Mouse (Mus musculus) limb, embryonic 14.5 days (tissue): ENCODE measurements at regions not wholly inside any gene's neighbourhood (a gene's known extent, or its start where the extent isn't known, plus 50 kb on each side); places are given as distances from the start of the nearest gene placed in this dataset.

Source experiments
- ATAC-seq: fragments of 200-750 bp; cut with Nextera tagmentation; 2 replicates; pipeline ENCODE4 v1.8.0; 2017; ENCODE audit warnings: low read depth, moderate number of reproducible peaks, moderate TSS enrichment; ENCODE audit not compliant: low FRiP score
- DNase-seq: peaks from one replicate; pipeline ENCODE4 v3.0.0-alpha.2; 2015; ENCODE audit warnings: low spot score
- H3K27ac ChIP-seq: fragments of 300-500 bp; sonication (generic); replicated peaks from 2 replicates; pipeline ENCODE4 v1.5.1; 2014; ENCODE audit warnings: low read depth, mild to moderate bottlenecking, low read length, moderate library complexity, mixed read lengths
- H3K27me3 ChIP-seq: fragments of 300-500 bp; sonication (generic); 2 replicates; pipeline ENCODE4 v1.6.1; 2014; ENCODE audit warnings: low read length, mixed read lengths; ENCODE audit not compliant: control insufficient read depth, insufficient read depth
- H3K36me3 ChIP-seq: fragments of 300-500 bp; sonication (generic); 2 replicates; pipeline ENCODE4 v1.6.1; 2014; ENCODE audit warnings: mild to moderate bottlenecking, low read length, moderate library complexity, mixed read lengths; ENCODE audit not compliant: control insufficient read depth, insufficient read depth
- H3K4me1 ChIP-seq: fragments of 300-500 bp; sonication (generic); 2 replicates; pipeline ENCODE4 v1.6.1; 2014; ENCODE audit warnings: antibody characterized with exemption, low read length, mixed read lengths; ENCODE audit not compliant: control insufficient read depth, insufficient read depth
- H3K4me2 ChIP-seq: fragments of 300-500 bp; sonication (generic); replicated peaks from 2 replicates; pipeline ENCODE4 v1.6.1; 2014; ENCODE audit warnings: low read depth, mild to moderate bottlenecking, low read length, moderate library complexity; ENCODE audit not compliant: severe bottlenecking
- H3K4me3 ChIP-seq: fragments of 300-500 bp; sonication (generic); replicated peaks from 2 replicates; pipeline ENCODE4 v1.5.1; 2014; ENCODE audit warnings: low read length
- H3K9ac ChIP-seq: fragments of 300-500 bp; sonication (generic); 2 replicates; pipeline ENCODE4 v1.6.1; 2014; ENCODE audit warnings: mild to moderate bottlenecking, low read depth, low read length, moderate library complexity; ENCODE audit not compliant: severe bottlenecking
- H3K9me3 ChIP-seq: fragments of 300-500 bp; sonication (generic); 2 replicates; pipeline ENCODE4 v1.6.1; 2016; ENCODE audit warnings: low read length; ENCODE audit not compliant: control insufficient read depth
- POLR2A ChIP-seq: fragments of 200-500 bp; IDR thresholded peaks from 2 replicates; pipeline ENCODE4 v1.8.0; 2012; ENCODE audit warnings: inconsistent platforms, mild to moderate bottlenecking, moderate library complexity, borderline replicate concordance; ENCODE audit not compliant: insufficient read depth, insufficient read length; ENCODE audit errors: extremely low read depth
- WGBS: fragments of 180-500 bp; shearing (Covaris S2); extraction: QIAGEN DNeasy Blood & Tissue Kit; methylation state at CpG from one replicate; pipeline ENCODE4 v1.1.7; 2014; 5-methylcytosine and 5-hydroxymethylcytosine counted together

- DNase-seq = no peak
- no peak for TF ChIP-seq POLR2A
- no peak overlapping the region for H3K4me2 ChIP-seq
Measured at GRCm38 (mm10) chr13:102545845-102546615, 147.3 kb upstream of the Cd180 start.

GRCm38 (mm10) chr13:102548252-102548651 lies 145.1 kb upstream of the Cd180 start:
- no peak for TF ChIP-seq POLR2A
- Histone ChIP-seq H3K9me3 (no peaks in the 10 kb centered on the region), H3K36me3 (no peaks in the 10 kb centered on the region), H3K27ac (no peak overlapping the region), H3K4me2 (no peak overlapping the region), H3K27me3 (0 out of 2 replicates have a peak, but pooled peaks cover 5% of the 10 kb centered on the region), H3K4me3 (no peak overlapping the region), H3K9ac (no peak overlapping the region), H3K4me1 (0 out of 2 replicates have a peak, but pooled peaks cover 5% of the 10 kb centered on the region)
- DNase-seq = no peak
- no peak for ATAC-seq
- 59% methylated on average over 6 of the region's 6 CpGs for WGBS

More at GRCm38 (mm10) chr13:102545845-102546615, 147.3 kb upstream of the Cd180 start:
- Histone ChIP-seq H3K9me3 (no peaks in the 10 kb centered on the region), H3K4me3 (no peak overlapping the region), H3K27me3 (0 out of 2 replicates have a peak, but pooled peaks cover 5% of the 10 kb centered on the region), H3K9ac (no peak overlapping the region), H3K36me3 (no peaks in the 10 kb centered on the region), H3K27ac (no peak overlapping the region), H3K4me1 (0 out of 2 replicates have a peak, but pooled peaks cover 5% of the 10 kb centered on the region)
- no peak for ATAC-seq
- 13% methylated on average over 17 of the region's 17 CpGs for WGBS

GRCm38 (mm10) chr13:102566846-102567572 lies 126.3 kb upstream of the Cd180 start:
- H3K9me3 ChIP-seq = no peaks in the 10 kb centered on the region
- no peak overlapping the region for H3K9ac ChIP-seq
- ATAC-seq (no peak), DNase-seq (no peak)
- H3K4me3 ChIP-seq = no peak overlapping the region
- no peaks in the 10 kb centered on the region for H3K4me1 ChIP-seq
- TF ChIP-seq POLR2A = no peak
- H3K27ac ChIP-seq = no peak overlapping the region
- no peaks in the 10 kb centered on the region for H3K27me3 ChIP-seq
- H3K36me3 ChIP-seq = no peaks in the 10 kb centered on the region
- WGBS = 52% methylated on average over 3 of the region's 3 CpGs
- no peak overlapping the region for H3K4me2 ChIP-seq

DNA sequence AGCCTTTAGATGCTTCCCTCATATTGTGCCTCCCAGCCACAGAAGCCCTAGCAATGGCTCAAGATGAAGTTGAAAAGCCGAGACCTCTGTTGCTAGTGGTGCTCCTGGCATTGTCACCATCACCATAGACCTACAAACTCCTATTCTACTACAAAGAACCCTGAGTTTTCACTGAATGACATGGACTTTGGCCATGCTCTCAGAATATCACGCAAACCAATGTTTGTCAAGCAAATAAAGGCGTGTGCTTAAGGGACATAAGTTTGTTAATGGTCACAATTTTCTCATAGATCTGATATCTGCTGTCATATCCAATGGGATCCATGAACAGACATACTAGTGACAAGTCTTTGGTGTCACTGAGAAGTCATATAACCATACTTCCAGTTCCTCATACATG lies 123.8 kb upstream of the Cd180 start:
- H3K27me3 ChIP-seq = no peaks in the 10 kb centered on the region
- no peak overlapping the region for H3K4me2 ChIP-seq
- no peaks in the 10 kb centered on the region for H3K4me1 ChIP-seq
- no peak for DNase-seq
- no peaks in the 10 kb centered on the region for H3K36me3 ChIP-seq
- no peak overlapping the region for H3K9ac ChIP-seq
- no peak overlapping the region for H3K27ac ChIP-seq
- ATAC-seq = no peak
- no peaks in the 10 kb centered on the region for H3K9me3 ChIP-seq
- WGBS = 89% methylated on average over 3 of the region's 3 CpGs
- no peak overlapping the region for H3K4me3 ChIP-seq
- no peak for TF ChIP-seq POLR2A

DNA sequence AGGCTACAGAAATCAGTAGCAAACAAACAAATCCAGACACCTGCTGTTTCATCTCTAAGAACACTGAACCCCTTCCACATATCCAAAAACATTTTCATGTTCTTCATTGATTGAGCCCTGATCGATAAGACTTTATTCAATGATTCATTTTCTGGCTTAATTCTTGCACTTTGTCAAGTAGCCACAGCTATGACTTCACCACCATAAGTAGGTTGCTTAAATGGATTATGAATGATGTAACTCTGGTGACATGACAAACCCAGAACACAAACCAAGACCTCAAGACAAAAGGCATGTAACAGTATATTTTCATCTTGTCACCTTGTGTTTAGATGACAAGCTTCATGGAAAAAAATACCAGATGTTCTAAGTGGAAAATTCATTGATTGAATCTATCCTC lies 123.1 kb upstream of the Cd180 start:
- WGBS = 91% methylated on average over 1 of the region's 1 CpGs
- Histone ChIP-seq H3K9me3 (no peaks in the 10 kb centered on the region), H3K9ac (no peak overlapping the region), H3K4me1 (no peaks in the 10 kb centered on the region), H3K36me3 (no peaks in the 10 kb centered on the region), H3K4me3 (no peak overlapping the region), H3K27me3 (no peaks in the 10 kb centered on the region), H3K27ac (no peak overlapping the region), H3K4me2 (no peak overlapping the region)
- TF ChIP-seq POLR2A = no peak
- DNase-seq (no peak), ATAC-seq (no peak)
